Mouse (Mus musculus): ENCODE results near the gene Myo1d. TPM values are rescaled to one million over a fixed set of nuclear protein-coding genes. Genes with fewer than 3 reads are reported as not detected.

Gene Myo1d
- polyA plus RNA-seq, 1 experiment: 16.9 TPM

DNA sequence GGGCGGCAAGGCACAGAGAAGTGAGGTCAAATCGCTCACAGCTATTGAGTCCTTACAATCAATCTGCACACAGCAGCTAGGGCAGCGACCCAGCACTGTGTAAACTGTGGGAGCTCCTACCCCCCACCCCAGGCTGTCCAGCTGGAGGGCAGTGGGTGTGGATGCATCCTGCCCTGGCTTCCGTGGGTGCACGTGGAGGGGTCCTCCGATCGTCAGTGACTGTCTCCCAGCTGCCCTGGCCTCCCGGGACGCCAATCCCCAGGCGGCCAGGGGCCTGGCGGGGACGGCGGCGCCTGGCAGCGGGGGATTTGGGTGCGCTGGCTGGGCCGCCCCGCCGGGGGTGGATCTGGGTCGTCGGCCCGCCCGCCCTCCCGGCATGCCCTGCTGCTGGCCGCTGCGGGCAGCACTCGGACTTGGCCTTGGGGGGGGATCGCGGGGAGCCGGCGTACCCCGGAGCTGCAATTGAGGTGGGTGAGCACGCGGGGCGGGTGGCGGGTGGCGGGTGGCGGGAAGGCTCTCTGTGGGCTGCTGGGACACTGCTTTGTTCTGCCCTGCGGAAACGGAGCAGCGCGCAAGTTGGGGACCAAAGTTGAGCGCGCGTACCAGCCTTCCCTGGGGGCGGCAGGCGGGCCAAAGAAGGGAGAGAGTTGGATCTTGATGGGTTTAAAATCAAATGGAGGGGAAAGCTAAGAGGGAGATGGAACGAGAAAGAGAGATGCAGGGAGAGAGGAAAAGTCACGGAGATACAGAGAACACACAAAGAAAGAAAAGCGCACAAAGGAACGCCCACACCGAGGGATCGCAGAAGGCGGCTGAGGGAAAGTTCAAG, 30.4 kb upstream of the Myo1d start, which contains the start of gene Tmem98:
Gene Tmem98, plus strand, starts transcription at position 183 of the 829 bp plus-strand sequence.
- peak; percentile 22 to 34 for DNase-seq
- Histone ChIP-seq H3K27me3 (ENCODE audit: control insufficient read depth, insufficient read depth, low read length) (no peaks in the 10 kb centered on the region; the same call in 1 of the 2 replicates), H3K27ac (ENCODE audit: insufficient read depth, low read length) (peak within 1 kb of the TSS; percentile 53; the same call in 1 of the 2 replicates), H3K4me3 (replicated peaks; ENCODE audit: insufficient read depth, low read depth, low read length) (peak within 1 kb of the TSS; percentile 28), H3K4me1 (ENCODE audit: control insufficient read depth, insufficient read depth, low read length) (no peaks in the 10 kb centered on the region)
- WGBS: 2% methylated on average over 54 of the region's 54 CpGs
- TF ChIP-seq POLR2A (IDR thresholded peaks at IDR 0.05; ENCODE audit: borderline replicate concordance, insufficient read depth, low read length) (no peak), CTCF (IDR thresholded peaks at IDR 0.05; ENCODE audit: borderline replicate concordance, insufficient read depth, low read depth, low read length) (no peak)

DNA sequence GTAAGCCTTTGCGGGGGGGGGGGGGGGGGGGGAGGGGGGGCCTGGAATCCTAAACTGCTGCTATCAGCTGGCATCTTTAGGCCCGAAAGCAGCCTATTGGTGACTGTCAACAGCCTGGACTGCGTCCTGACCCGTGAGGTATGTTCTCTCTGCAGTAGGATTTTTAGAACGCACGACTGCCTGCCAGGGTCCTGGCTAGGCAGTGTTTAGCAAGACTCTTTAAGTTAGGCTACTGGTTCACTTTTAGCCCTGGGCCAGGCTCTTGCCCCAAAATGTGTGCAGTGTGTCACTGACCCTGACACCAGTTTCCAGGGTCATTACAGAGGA, 29.8 kb upstream of the Myo1d start:
- H3K27me3 ChIP-seq (ENCODE audit: control insufficient read depth, insufficient read depth, low read length): no peaks in the 10 kb centered on the region; the same call in 1 of the 2 replicates
- H3K27ac ChIP-seq (ENCODE audit: insufficient read depth, low read length): no peak overlapping the region; the same call in 1 of the 2 replicates
- H3K4me1 ChIP-seq (ENCODE audit: control insufficient read depth, insufficient read depth, low read length): no peaks in the 10 kb centered on the region
- 50% methylated on average over 6 of the region's 6 CpGs for WGBS
- TF ChIP-seq POLR2A (IDR thresholded peaks at IDR 0.05; ENCODE audit: borderline replicate concordance, insufficient read depth, low read length) (no peak), CTCF (IDR thresholded peaks at IDR 0.05; ENCODE audit: borderline replicate concordance, insufficient read depth, low read depth, low read length) (no peak)
- no peak overlapping the region for H3K4me3 ChIP-seq (replicated peaks; ENCODE audit: insufficient read depth, low read depth, low read length)
- no peak for DNase-seq

DNA sequence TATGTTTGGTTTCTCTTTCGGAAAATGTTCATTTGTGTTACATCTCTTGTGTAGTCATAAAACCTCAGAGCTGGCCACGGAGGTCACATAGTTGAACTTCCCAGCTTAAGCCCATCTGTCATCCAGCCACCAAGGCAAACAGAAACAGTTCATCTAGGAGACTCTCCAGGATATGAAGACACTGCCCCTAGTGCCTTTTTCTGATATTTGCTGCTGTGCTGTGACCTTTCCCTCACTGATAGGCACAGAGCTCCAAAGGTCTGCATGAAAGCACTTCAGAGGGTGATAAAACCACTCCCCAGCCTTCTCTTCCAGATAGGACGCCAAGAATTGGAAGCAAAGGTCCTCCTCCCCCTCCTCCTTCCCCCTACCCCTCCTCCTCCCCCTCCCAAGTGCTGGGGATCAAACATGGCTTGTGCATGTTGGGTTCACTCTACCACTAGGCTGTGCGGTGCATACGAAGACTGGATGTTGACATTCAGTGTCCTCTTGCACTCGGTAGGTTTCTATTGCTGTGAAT, 28.8 kb upstream of the Myo1d start:
- no peak for TF ChIP-seq POLR2A (IDR thresholded peaks at IDR 0.05; ENCODE audit: borderline replicate concordance, insufficient read depth, low read length)
- no peak for TF ChIP-seq CTCF (IDR thresholded peaks at IDR 0.05; ENCODE audit: borderline replicate concordance, insufficient read depth, low read depth, low read length)
- no peaks in the 10 kb centered on the region for H3K4me1 ChIP-seq (ENCODE audit: control insufficient read depth, insufficient read depth, low read length)
- no peak for DNase-seq
- H3K27ac ChIP-seq (ENCODE audit: insufficient read depth, low read length): no peak overlapping the region
- no peak overlapping the region for H3K4me3 ChIP-seq (replicated peaks; ENCODE audit: insufficient read depth, low read depth, low read length)
- 86% methylated on average over 6 of the region's 6 CpGs for WGBS
- no peaks in the 10 kb centered on the region; the same call in 1 of the 2 replicates for H3K27me3 ChIP-seq (ENCODE audit: control insufficient read depth, insufficient read depth, low read length)

DNA sequence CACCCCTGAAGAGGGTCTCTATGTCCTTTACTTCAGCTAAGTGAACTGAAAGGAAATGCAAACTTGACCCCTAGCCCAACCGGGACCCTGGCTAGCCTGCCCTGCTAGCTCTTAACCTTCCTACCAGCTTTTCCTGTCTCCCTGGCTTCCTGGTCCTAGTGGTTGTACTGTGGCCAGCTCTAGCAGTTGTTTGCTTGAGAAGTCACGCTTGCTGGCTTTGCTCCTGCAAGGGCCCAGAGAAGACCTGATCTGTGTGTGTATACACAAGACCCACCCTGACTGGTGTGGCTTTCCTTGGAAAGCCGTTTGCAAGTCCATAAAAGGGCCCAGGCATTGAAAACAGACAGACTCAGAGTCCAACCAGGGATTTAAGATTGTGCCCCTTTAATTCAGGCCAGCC, 22.9 kb upstream of the Myo1d start:
- no peak for TF ChIP-seq POLR2A (IDR thresholded peaks at IDR 0.05; ENCODE audit: borderline replicate concordance, insufficient read depth, low read length)
- no peak for TF ChIP-seq CTCF (IDR thresholded peaks at IDR 0.05; ENCODE audit: borderline replicate concordance, insufficient read depth, low read depth, low read length)
- Histone ChIP-seq H3K27me3 (ENCODE audit: control insufficient read depth, insufficient read depth, low read length) (no peaks in the 10 kb centered on the region), H3K4me1 (ENCODE audit: control insufficient read depth, insufficient read depth, low read length) (no peaks in the 10 kb centered on the region), H3K4me3 (replicated peaks; ENCODE audit: insufficient read depth, low read depth, low read length) (no peak overlapping the region), H3K27ac (ENCODE audit: insufficient read depth, low read length) (no peak overlapping the region)
- WGBS: 67% methylated on average over 3 of the region's 3 CpGs
- DNase-seq: no peak

DNA sequence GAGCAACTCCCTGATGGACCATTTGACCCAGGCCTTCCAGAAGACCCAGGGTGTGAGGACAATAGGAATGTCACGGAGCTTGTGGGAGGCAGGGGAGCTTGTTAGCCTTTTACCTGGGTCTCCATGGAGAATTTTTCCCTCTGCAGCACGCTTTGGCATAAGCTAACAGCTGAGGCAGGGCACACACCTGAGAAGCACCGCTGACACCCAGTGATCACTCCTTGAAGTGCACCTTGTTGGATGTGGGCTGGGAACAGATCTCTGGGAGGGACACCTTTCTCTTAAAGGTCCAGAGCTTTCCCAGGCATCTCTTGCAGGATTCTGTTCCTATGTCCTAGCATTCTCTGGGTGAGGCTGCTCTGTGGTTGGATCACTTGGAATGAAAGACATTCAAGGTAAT, 20.2 kb upstream of the Myo1d start:
- H3K27ac ChIP-seq (ENCODE audit: insufficient read depth, low read length): no peak overlapping the region
- 38% methylated on average over 3 of the region's 3 CpGs for WGBS
- H3K27me3 ChIP-seq (ENCODE audit: control insufficient read depth, insufficient read depth, low read length): no peaks in the 10 kb centered on the region
- DNase-seq: no peak
- no peak overlapping the region for H3K4me3 ChIP-seq (replicated peaks; ENCODE audit: insufficient read depth, low read depth, low read length)
- no peak for TF ChIP-seq CTCF (IDR thresholded peaks at IDR 0.05; ENCODE audit: borderline replicate concordance, insufficient read depth, low read depth, low read length)
- no peak for TF ChIP-seq POLR2A (IDR thresholded peaks at IDR 0.05; ENCODE audit: borderline replicate concordance, insufficient read depth, low read length)
- H3K4me1 ChIP-seq (ENCODE audit: control insufficient read depth, insufficient read depth, low read length): no peaks in the 10 kb centered on the region

DNA sequence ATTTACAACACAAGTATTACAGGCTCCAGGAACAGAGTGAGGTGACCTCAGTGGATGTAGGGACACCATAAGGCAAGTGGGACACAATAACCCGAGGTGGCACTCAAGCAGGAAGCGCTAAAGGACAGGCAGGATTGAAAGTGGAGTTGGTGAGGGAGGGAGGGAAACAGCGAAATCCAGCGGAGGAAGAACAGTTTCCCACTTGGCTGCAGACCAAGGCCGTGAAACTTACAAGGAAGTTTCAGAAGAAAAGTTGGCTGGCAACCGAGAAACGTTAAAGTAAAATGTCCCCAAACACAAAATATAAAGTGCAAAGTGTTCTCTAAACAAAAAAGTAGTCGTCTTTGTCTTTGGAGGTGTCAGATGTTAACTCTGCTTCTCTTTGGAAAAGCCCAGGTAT, 15.6 kb upstream of the Myo1d start:
- Histone ChIP-seq H3K27me3 (ENCODE audit: control insufficient read depth, insufficient read depth, low read length) (no peaks in the 10 kb centered on the region), H3K4me1 (ENCODE audit: control insufficient read depth, insufficient read depth, low read length) (no peaks in the 10 kb centered on the region), H3K4me3 (replicated peaks; ENCODE audit: insufficient read depth, low read depth, low read length) (no peak overlapping the region), H3K27ac (ENCODE audit: insufficient read depth, low read length) (no peak overlapping the region)
- no peak for DNase-seq
- TF ChIP-seq POLR2A (IDR thresholded peaks at IDR 0.05; ENCODE audit: borderline replicate concordance, insufficient read depth, low read length) (no peak), CTCF (IDR thresholded peaks at IDR 0.05; ENCODE audit: borderline replicate concordance, insufficient read depth, low read depth, low read length) (no peak)
- WGBS: 52% methylated on average over 8 of the region's 8 CpGs

DNA sequence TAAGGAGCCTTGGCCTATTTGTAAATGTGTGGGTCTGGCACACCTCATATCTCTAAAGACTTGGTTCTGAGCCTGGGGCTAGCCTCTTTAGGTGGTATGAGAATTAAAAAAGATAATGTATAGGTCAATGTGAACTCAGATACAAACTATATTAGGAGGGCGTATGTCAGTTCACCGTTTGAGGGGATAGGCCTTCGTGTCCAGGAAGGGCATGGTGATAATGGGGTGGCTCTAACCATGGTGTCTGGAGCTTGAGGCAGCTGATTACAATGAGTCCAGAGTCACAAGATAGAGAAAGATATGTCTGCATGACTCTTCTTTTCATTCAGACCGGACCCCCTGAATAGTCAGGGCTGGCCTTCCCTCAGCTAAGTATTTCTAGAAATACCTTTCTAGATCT, 14.5 kb upstream of the Myo1d start:
- no peak for TF ChIP-seq CTCF (IDR thresholded peaks at IDR 0.05; ENCODE audit: borderline replicate concordance, insufficient read depth, low read depth, low read length)
- no peak for TF ChIP-seq POLR2A (IDR thresholded peaks at IDR 0.05; ENCODE audit: borderline replicate concordance, insufficient read depth, low read length)
- Histone ChIP-seq H3K4me3 (replicated peaks; ENCODE audit: insufficient read depth, low read depth, low read length) (no peak overlapping the region), H3K4me1 (ENCODE audit: control insufficient read depth, insufficient read depth, low read length) (no peaks in the 10 kb centered on the region), H3K27me3 (ENCODE audit: control insufficient read depth, insufficient read depth, low read length) (no peaks in the 10 kb centered on the region), H3K27ac (ENCODE audit: insufficient read depth, low read length) (no peak overlapping the region)
- no peak for DNase-seq
- WGBS: 94% methylated on average over 4 of the region's 4 CpGs

DNA sequence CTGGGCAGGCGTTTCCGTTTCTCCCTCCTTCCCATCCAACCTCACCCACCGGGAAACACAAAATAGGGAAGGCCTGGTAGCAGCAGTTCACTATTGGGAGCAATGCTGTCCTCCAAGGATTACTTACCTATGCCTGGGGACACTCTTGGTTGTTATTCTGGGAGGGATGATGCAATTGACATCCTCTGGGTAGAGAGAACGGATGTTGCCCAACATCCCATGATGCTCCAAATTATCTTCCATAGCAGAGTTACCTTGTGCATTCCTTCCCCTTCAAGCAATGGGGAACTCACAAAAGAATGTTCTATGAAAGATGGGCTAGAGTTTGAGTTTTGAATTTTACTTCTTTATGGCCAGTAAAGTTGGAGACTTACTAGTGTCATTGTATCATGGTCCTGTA, 13.6 kb upstream of the Myo1d start:
- DNase-seq: no peak
- 89% methylated on average over 4 of the region's 4 CpGs for WGBS
- no peak for TF ChIP-seq POLR2A (IDR thresholded peaks at IDR 0.05; ENCODE audit: borderline replicate concordance, insufficient read depth, low read length)
- Histone ChIP-seq H3K27me3 (ENCODE audit: control insufficient read depth, insufficient read depth, low read length) (no peaks in the 10 kb centered on the region), H3K27ac (ENCODE audit: insufficient read depth, low read length) (no peak overlapping the region), H3K4me3 (replicated peaks; ENCODE audit: insufficient read depth, low read depth, low read length) (no peak overlapping the region), H3K4me1 (ENCODE audit: control insufficient read depth, insufficient read depth, low read length) (no peaks in the 10 kb centered on the region)

Data from cerebellum, adult 2 months (tissue).